Mouse (Mus musculus) urinary bladder, postnatal 25 days (tissue): Measurements from ENCODE around the gene Parp1.
"Not testable (repeated sequence)": the region's sequence is repeated elsewhere in the genome, so short reads cannot be mapped to it uniquely, and the experiment has no call there.

ENCODE experiments used
- DNase-seq: peaks from one replicate; pipeline ENCODE4 v3.0.0; 2022; ENCODE audit warnings: low spot score

Parp1 gene

GRCm38 (mm10) chr1:180559454-180559853 lies 9.3 kb upstream of the Parp1 start:
- DNase-seq = no peak

- DNase-seq = no peak
These were observed 7.5 kb upstream of the Parp1 start for GRCm38 (mm10) chr1:180561187-180561586.

- no peak for DNase-seq
These were observed 3.8 kb upstream of the Parp1 start for GRCm38 (mm10) chr1:180564885-180565284.

GRCm38 (mm10) chr1:180567761-180568160 lies 963 bp upstream of the Parp1 start:
- DNase-seq = no peak

GRCm38 (mm10) chr1:180568248-180568647 lies 476 bp upstream of the Parp1 start:
- no peak for DNase-seq

- DNase-seq = no peak
These were observed 729 bp downstream of the Parp1 start for GRCm38 (mm10) chr1:180569453-180569852.

- no peak for DNase-seq
These were observed 1.5 kb downstream of the Parp1 start for GRCm38 (mm10) chr1:180570181-180570580.

- no peak for DNase-seq
These were observed 2.4 kb downstream of the Parp1 start for GRCm38 (mm10) chr1:180571018-180571589.

GRCm38 (mm10) chr1:180571721-180572120 lies 3.0 kb downstream of the Parp1 start:
- not testable (repeated sequence) for DNase-seq

GRCm38 (mm10) chr1:180572154-180572553 lies 3.4 kb downstream of the Parp1 start:
- DNase-seq = no peak

GRCm38 (mm10) chr1:180576524-180576923 lies 7.8 kb downstream of the Parp1 start:
- no peak for DNase-seq

GRCm38 (mm10) chr1:180577837-180578236 lies 9.1 kb downstream of the Parp1 start:
- no peak for DNase-seq

GRCm38 (mm10) chr1:180587792-180588442 lies 19.2 kb downstream of the Parp1 start:
- DNase-seq = no peak

GRCm38 (mm10) chr1:180600578-180600977 lies 31.9 kb downstream of the Parp1 start:
- DNase-seq = no peak

- no peak for DNase-seq
These were observed 33.1 kb downstream of the Parp1 start for GRCm38 (mm10) chr1:180601806-180602205.

- no peak for DNase-seq
These were observed 35.9 kb downstream of the Parp1 start for GRCm38 (mm10) chr1:180604579-180604978.

GRCm38 (mm10) chr1:180606106-180606505 lies 37.4 kb downstream of the Parp1 start:
- no peak for DNase-seq

- DNase-seq = no peak
These were observed 38.3 kb downstream of the Parp1 start for GRCm38 (mm10) chr1:180606796-180607577.

- DNase-seq = no peak
These were observed 38.8 kb downstream of the Parp1 start for GRCm38 (mm10) chr1:180607578-180607879.

GRCm38 (mm10) chr1:180611842-180612241 lies 43.1 kb downstream of the Parp1 start:
- not testable (repeated sequence) for DNase-seq

GRCm38 (mm10) chr1:180616762-180617161 lies 48.0 kb downstream of the Parp1 start:
- no peak for DNase-seq

GRCm38 (mm10) chr1:180622389-180622788 lies 53.7 kb downstream of the Parp1 start:
- DNase-seq = no peak

- no peak for DNase-seq
These were observed 55.2 kb downstream of the Parp1 start for GRCm38 (mm10) chr1:180623911-180624310.
